Mouse (Mus musculus): Measurements from ENCODE around the gene 1700019N19Rik.

DNA sequence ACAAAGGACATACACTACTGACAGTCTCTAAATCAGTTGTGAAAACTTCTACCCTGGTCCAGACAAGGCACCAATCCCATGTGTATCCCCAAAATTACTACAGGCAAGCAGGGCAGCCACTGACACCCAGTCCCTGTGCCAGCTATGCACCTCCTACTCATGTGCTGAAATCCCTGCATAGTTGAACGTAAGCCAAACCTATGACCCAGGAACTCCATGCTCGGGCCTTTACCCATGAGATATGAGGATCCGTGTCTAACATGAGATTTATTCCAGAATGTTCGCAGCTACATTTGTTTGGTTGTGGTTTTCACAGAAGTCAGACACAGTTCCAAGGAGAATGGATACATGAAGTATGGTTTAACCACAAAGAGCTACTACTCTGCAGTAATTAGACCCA is 45.5 kb upstream of the 1700019N19Rik start:
- TF ChIP-seq CTCF (IDR thresholded peaks at IDR 0.05; ENCODE audit: low read depth, low read length) (no peak), POLR2AphosphoS5 (IDR thresholded peaks at IDR 0.05; ENCODE audit: insufficient replicate concordance, low read depth, low read length) (no peak)
